17 mouse cellular contexts compared by ENCODE assay signal in genomic region chr10:60900992-60901391, GRCm38 (mm10).
"Had no signal": no experiment of that assay in that cellular context is flagged by ENCODE, and none has a peak within 500 bp of the region (broad histone marks: within the 10 kb centered on the region; RNA-seq: fewer than 3 reads in every experiment).

No protein-coding gene starts in this region.

- DNase-seq: kidney, postnatal 25 days; left cerebral cortex, postnatal 4 days; liver, postnatal 0 days; lung, embryonic 14.5 days; thymus, adult 18-20 months; thymus, postnatal 36 days had no signal

- H3K36me3 ChIP-seq: limb, embryonic 12.5 days; limb, embryonic 15.5 days; midbrain, embryonic 12.5 days; midbrain, embryonic 15.5 days; neural tube, embryonic 13.5 days had no signal

- H3K27ac ChIP-seq: kidney, postnatal 0 days; limb, embryonic 12.5 days; limb, embryonic 15.5 days; liver, embryonic 14.5 days; macrophage; midbrain, embryonic 12.5 days; midbrain, embryonic 15.5 days; neural tube, embryonic 13.5 days had no signal

- H3K4me3 ChIP-seq: limb, embryonic 12.5 days; limb, embryonic 15.5 days; midbrain, embryonic 12.5 days; midbrain, embryonic 15.5 days; myocyte; neural tube, embryonic 13.5 days had no signal

- ATAC-seq: liver, postnatal 0 days; lung, postnatal 0 days; midbrain, embryonic 15.5 days had no signal

- H3K4me1 ChIP-seq: limb, embryonic 15.5 days had no signal

- H3K9me3 ChIP-seq: limb, embryonic 12.5 days; limb, embryonic 15.5 days; midbrain, embryonic 12.5 days; midbrain, embryonic 15.5 days; neural tube, embryonic 13.5 days had no signal

- H3K27me3 ChIP-seq: limb, embryonic 12.5 days; limb, embryonic 15.5 days; midbrain, embryonic 12.5 days; midbrain, embryonic 15.5 days; neural tube, embryonic 13.5 days had no signal

- H3K4me2 ChIP-seq: limb, embryonic 12.5 days; limb, embryonic 15.5 days; liver, embryonic 11.5 days; lung, embryonic 14.5 days; midbrain, embryonic 12.5 days; midbrain, embryonic 15.5 days; neural tube, embryonic 13.5 days had no signal

- H3K9ac ChIP-seq: limb, embryonic 12.5 days; limb, embryonic 15.5 days; liver, embryonic 14.5 days; liver, postnatal 0 days; lung, embryonic 14.5 days; midbrain, embryonic 12.5 days; midbrain, embryonic 15.5 days; neural tube, embryonic 13.5 days had no signal
